Mouse (Mus musculus): Measurements from ENCODE around the gene Cracr2b. TPM values are rescaled to one million over a fixed set of nuclear protein-coding genes. Genes with fewer than 3 reads are reported as not detected.

Cracr2b gene
- polyA plus RNA-seq, 1 experiment = 57.1 TPM

DNA sequence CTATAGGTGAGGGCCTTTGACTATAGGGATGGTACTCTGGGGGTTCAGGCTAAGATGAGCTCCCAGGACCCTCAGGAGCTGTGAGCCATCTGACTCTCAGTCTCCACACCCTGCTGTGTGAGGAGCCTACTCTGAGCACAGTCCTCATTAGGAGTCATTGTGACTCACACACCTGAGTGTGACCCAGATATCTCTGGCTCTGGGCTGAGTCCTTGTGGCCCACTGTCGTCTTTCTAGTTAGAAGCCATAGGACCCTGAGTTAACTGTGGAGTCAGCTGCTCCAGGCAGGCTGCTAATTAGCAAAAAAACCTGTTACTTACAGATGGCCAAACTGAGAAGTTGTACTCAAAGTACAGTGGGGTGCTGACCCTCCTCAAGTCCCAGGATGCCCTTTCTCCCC is 32.8 kb downstream of the Cracr2b start:
- H3K36me3 ChIP-seq (ENCODE audit: control insufficient read depth, insufficient read depth, low read length) = peaks cover 11% of the 10 kb centered on the region
- TF ChIP-seq CTCF (IDR thresholded peaks at IDR 0.05; ENCODE audit: extremely low read depth, insufficient read length, insufficient replicate concordance, low read depth, low read length) (no peak), POLR2A (IDR thresholded peaks at IDR 0.05; ENCODE audit: low read depth, low read length) (no peak)
- H3K4me1 ChIP-seq (ENCODE audit: control insufficient read depth, insufficient read depth, insufficient read length, low read length) = no peaks in the 10 kb centered on the region
- H3K27ac ChIP-seq (ENCODE audit: insufficient read depth, low read depth, low read length) = no peak overlapping the region
- no peaks in the 10 kb centered on the region for H3K27me3 ChIP-seq (ENCODE audit: control insufficient read depth, insufficient read depth, low read length)
- WGBS = 91% methylated on average over 1 of the region's 1 CpGs
- H3K4me3 ChIP-seq (ENCODE audit: low read depth, low read length) = no peak overlapping the region

DNA sequence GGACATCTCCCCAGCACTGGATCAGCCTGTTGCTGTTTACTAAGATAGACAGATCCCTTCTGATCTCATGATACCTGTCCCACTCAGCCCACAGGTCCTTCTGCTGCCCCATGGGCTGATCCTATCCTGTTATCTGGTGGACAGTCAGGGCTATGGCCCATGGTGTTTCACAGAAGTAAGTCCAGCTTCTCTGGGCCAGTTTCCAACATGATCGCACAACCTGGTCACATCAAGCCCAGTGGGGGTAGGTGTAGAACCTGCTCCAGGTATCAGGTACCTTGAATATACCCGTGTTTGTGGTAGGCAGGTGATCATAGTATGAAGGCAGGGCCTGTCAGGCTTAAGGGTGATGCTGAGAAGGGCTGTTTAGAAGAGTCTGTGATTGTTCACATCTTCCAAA is 34.5 kb downstream of the Cracr2b start:
- TF ChIP-seq CTCF (IDR thresholded peaks at IDR 0.05; ENCODE audit: extremely low read depth, insufficient read length, insufficient replicate concordance, low read depth, low read length) = no peak
- Histone ChIP-seq H3K27me3 (ENCODE audit: control insufficient read depth, insufficient read depth, low read length) (no peaks in the 10 kb centered on the region), H3K36me3 (ENCODE audit: control insufficient read depth, insufficient read depth, low read length) (peaks cover 11% of the 10 kb centered on the region), H3K4me3 (ENCODE audit: low read depth, low read length) (no peak overlapping the region), H3K4me1 (ENCODE audit: control insufficient read depth, insufficient read depth, insufficient read length, low read length) (no peaks in the 10 kb centered on the region), H3K27ac (ENCODE audit: insufficient read depth, low read depth, low read length) (no peak overlapping the region)
- WGBS = 80% methylated on average over 2 of the region's 2 CpGs

DNA sequence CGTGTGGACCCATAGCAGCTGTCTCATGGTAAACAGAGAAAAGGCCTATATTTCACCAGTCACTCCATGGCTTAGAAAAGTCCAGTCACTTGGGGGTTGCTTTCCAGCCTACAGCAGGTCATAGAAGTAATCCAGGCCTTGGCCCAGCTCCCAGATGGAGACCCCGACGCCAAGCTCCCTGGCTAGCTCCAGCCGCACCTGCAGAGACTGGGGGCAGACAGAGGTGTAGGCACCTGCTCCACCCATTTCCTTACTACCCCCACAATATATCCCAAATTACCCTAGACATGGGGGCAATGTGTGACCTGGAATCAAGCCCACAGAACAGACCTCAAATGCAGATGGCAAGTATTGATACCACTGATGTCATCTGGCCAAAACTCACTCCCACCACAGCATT is 35.0 kb downstream of the Cracr2b start:
- H3K4me3 ChIP-seq (ENCODE audit: low read depth, low read length) = no peak overlapping the region
- WGBS = 87% methylated on average over 4 of the region's 4 CpGs
- TF ChIP-seq CTCF (IDR thresholded peaks at IDR 0.05; ENCODE audit: extremely low read depth, insufficient read length, insufficient replicate concordance, low read depth, low read length) (no peak), POLR2A (IDR thresholded peaks at IDR 0.05; ENCODE audit: low read depth, low read length) (no peak)
- H3K4me1 ChIP-seq (ENCODE audit: control insufficient read depth, insufficient read depth, insufficient read length, low read length) = no peaks in the 10 kb centered on the region
- H3K27ac ChIP-seq (ENCODE audit: insufficient read depth, low read depth, low read length) = no peak overlapping the region
- H3K27me3 ChIP-seq (ENCODE audit: control insufficient read depth, insufficient read depth, low read length) = no peaks in the 10 kb centered on the region
- H3K36me3 ChIP-seq (ENCODE audit: control insufficient read depth, insufficient read depth, low read length) = peaks cover 13% of the 10 kb centered on the region

GRCm38 (mm10) chr7:141497600-141497999 is 36.7 kb downstream of the Cracr2b start:
- H3K4me3 ChIP-seq (ENCODE audit: low read depth, low read length) = no peak overlapping the region
- 82% methylated on average over 3 of the region's 3 CpGs for WGBS
- no peak overlapping the region for H3K27ac ChIP-seq (ENCODE audit: insufficient read depth, low read depth, low read length)
- H3K27me3 ChIP-seq (ENCODE audit: control insufficient read depth, insufficient read depth, low read length) = no peaks in the 10 kb centered on the region
- H3K4me1 ChIP-seq (ENCODE audit: control insufficient read depth, insufficient read depth, insufficient read length, low read length) = no peaks in the 10 kb centered on the region
- no peak for TF ChIP-seq POLR2A (IDR thresholded peaks at IDR 0.05; ENCODE audit: low read depth, low read length)
- no peak for TF ChIP-seq CTCF (IDR thresholded peaks at IDR 0.05; ENCODE audit: extremely low read depth, insufficient read length, insufficient replicate concordance, low read depth, low read length)
- H3K36me3 ChIP-seq (ENCODE audit: control insufficient read depth, insufficient read depth, low read length) = peaks cover 11% of the 10 kb centered on the region

GRCm38 (mm10) chr7:141501820-141502555 is 41.1 kb downstream of the Cracr2b start:
- Histone ChIP-seq H3K4me1 (ENCODE audit: control insufficient read depth, insufficient read depth, insufficient read length, low read length) (peaks cover 2% of the 10 kb centered on the region; the same call in 1 of the 2 replicates), H3K27ac (ENCODE audit: insufficient read depth, low read depth, low read length) (no peak overlapping the region), H3K4me3 (ENCODE audit: low read depth, low read length) (no peak overlapping the region), H3K27me3 (ENCODE audit: control insufficient read depth, insufficient read depth, low read length) (no peaks in the 10 kb centered on the region), H3K36me3 (ENCODE audit: control insufficient read depth, insufficient read depth, low read length) (peaks cover 2% of the 10 kb centered on the region)
- WGBS = 92% methylated on average over 7 of the region's 7 CpGs
- TF ChIP-seq CTCF (IDR thresholded peaks at IDR 0.05; ENCODE audit: extremely low read depth, insufficient read length, insufficient replicate concordance, low read depth, low read length) (no peak), POLR2A (IDR thresholded peaks at IDR 0.05; ENCODE audit: low read depth, low read length) (no peak)

- H3K36me3 ChIP-seq (ENCODE audit: control insufficient read depth, insufficient read depth, low read length) = peaks cover 2% of the 10 kb centered on the region
- peaks cover 2% of the 10 kb centered on the region; the same call in 1 of the 2 replicates for H3K4me1 ChIP-seq (ENCODE audit: control insufficient read depth, insufficient read depth, insufficient read length, low read length)
- H3K27ac ChIP-seq (ENCODE audit: insufficient read depth, low read depth, low read length) = no peak overlapping the region
- WGBS = 95% methylated on average over 5 of the region's 5 CpGs
- no peak overlapping the region for H3K4me3 ChIP-seq (ENCODE audit: low read depth, low read length)
- TF ChIP-seq POLR2A (IDR thresholded peaks at IDR 0.05; ENCODE audit: low read depth, low read length) = no peak
- no peak for TF ChIP-seq CTCF (IDR thresholded peaks at IDR 0.05; ENCODE audit: extremely low read depth, insufficient read length, insufficient replicate concordance, low read depth, low read length)
- no peaks in the 10 kb centered on the region for H3K27me3 ChIP-seq (ENCODE audit: control insufficient read depth, insufficient read depth, low read length)
Observed at GRCm38 (mm10) chr7:141502556-141502905, 41.6 kb downstream of the Cracr2b start.

- Histone ChIP-seq H3K27me3 (ENCODE audit: control insufficient read depth, insufficient read depth, low read length) (no peaks in the 10 kb centered on the region), H3K27ac (ENCODE audit: insufficient read depth, low read depth, low read length) (no peak overlapping the region), H3K4me3 (ENCODE audit: low read depth, low read length) (no peak overlapping the region), H3K4me1 (ENCODE audit: control insufficient read depth, insufficient read depth, insufficient read length, low read length) (peaks cover 2% of the 10 kb centered on the region; the same call in 1 of the 2 replicates), H3K36me3 (ENCODE audit: control insufficient read depth, insufficient read depth, low read length) (peaks cover 5% of the 10 kb centered on the region; the same call in 1 of the 2 replicates)
- no peak for TF ChIP-seq POLR2A (IDR thresholded peaks at IDR 0.05; ENCODE audit: low read depth, low read length)
- TF ChIP-seq CTCF (IDR thresholded peaks at IDR 0.05; ENCODE audit: extremely low read depth, insufficient read length, insufficient replicate concordance, low read depth, low read length) = no peak
- 92% methylated on average over 2 of the region's 2 CpGs for WGBS
Observed at GRCm38 (mm10) chr7:141506278-141506677, 45.4 kb downstream of the Cracr2b start.

Measured in small intestine, adult 2 months (tissue).